Mouse (Mus musculus) frontal cortex, postnatal 14 days (tissue): ENCODE measurements around the gene Sema6c.
A peak's percentile ranks its signal among the peaks of the same experiment; 100 is the strongest.
"Not testable (repeated sequence)": the region's sequence is repeated elsewhere in the genome, so short reads cannot be mapped to it uniquely, and the experiment has no call there.

Experiments used
- DNase-seq, 2 experiments: peaks; one replicate each; pipeline ENCODE4 v3.0.0; 2022; ENCODE audit warnings: low spot score in 2 of 2

Gene Sema6c

DNA sequence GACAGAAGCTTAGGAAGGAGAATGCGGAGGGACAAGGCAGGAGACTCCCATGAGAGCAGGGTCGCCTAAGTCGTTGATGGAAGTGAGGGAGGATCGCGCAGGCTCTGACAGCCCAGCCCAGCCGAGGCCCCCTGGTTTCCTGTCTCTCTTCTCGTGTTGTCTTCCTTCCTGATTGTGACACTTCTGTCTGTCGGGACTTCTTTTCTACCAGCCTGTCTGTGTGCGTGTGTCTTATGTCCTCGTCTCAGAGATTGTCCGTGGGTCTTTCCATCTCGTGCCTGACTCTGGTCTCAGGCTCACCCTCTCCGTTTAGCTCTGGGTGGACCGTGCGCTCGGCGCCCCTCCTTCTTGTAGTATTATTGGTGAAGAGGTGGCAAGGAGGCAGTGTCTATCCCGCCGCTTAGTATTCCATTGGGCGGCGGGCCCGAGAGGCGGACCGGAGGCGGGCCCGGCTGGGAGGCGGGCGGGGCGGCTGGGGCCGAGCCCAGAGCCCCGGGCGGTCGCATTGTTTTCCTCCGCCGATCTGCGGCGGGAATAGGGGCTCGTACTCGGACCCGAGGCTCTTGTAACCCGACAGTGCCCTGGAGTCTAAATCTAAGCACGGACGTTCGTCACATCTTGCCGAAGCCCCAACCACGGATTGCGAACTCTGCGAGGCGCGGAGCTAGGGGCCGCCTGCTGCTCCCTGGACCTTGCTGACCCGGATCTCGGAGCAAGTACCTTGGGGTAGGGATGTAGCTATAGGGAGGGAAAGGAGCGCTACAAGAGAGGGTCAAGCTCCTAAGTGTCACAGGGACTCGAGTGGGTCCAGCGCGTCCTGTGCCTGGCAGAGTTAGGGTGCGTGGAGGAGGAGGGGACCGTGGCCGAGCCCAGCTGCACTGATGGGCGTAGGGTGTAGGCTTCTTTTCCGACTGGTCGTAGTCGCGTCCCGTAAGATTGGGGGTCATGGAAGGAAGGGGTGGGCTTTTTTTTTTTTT lies at the start of gene Sema6c:
TSS of gene Sema6c (plus strand) at position 471 of the 977 bp plus-strand sequence.
- peak; percentile 81 to 84 for DNase-seq

DNA sequence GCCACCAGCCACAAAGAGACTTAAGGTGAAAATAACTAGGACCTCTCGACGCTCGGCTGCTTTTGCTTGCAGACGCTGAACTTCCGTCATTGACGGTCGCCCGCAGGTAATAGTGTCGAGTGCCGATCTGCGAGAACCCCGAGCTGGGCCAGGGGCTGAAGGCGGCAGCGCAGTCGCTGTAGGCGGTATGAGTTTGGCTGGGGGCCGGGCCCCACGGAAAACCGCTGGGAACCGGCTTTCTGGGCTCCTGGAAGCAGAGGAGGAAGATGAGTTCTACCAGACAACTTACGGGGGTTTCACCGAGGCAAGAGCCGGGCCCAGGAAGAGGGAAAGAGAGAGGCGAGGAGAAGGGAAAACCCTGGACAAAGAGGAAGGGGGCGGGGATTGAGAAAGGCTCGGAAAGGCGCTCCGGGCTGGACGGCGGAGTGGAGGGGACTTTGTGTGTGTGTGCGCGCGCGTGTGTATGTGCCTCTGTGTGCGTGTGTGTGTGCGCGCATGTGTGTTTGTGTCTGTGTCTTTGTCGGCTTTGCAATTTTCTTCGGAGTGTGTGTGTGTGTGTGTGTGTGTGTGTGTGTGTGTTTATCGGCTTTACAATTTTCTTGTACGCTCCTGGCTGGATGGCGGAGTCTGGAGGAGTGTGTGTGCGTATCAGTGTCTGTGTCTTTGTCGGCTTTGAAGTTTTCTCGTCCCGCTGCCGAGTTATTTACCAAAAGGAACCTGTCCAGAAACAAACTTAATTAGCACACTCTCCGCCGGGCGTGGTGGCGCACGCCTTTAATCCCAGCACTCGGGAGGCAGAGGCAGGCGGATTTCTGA lies 49.1 kb upstream of the Sema6c start, which contains the start of gene Vps72:
TSS of gene Vps72 (plus strand) at position 112 of the 816 bp plus-strand sequence.
- peak; percentile 83 to 87 for DNase-seq

DNA sequence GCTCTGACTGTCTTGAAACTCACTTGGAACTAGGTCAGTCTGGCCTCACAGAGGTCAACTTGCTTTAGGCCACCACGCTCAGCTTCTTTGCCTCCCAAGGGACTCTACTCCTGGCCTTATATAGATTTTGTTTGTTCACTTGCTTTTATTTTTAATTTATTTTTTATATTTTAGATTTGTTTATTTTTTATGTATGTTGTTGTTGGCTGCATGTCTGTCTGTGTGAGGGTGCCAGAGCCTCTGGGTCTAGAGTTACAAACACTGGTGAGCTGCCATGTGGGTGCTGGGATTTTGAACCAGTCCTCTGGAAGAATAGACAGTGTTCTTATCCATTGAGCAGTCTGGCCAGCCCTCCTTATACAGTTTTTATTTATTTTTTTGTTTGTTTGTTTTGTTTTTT lies 47.5 kb upstream of the Sema6c start:
- no peak for DNase-seq

DNA sequence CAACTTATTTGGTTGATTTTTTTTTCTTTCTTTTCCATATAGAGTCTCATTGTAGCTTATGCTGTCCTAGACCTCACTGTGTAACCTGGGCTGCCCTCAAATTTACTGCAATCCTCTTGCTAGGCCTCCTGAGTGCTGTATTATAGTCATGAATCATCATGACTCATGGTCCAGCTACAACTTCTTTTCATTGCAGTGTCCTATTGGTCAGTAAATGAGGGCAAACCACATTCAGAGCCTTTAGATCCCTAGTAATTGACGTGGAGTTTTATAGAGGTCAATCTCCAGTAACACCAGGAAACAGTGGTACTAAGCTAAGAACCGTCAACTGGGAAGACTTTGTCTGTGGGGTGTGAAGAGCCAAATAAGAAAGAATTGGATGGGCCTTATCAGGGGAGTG lies 42.5 kb upstream of the Sema6c start:
- DNase-seq, result no peak

DNA sequence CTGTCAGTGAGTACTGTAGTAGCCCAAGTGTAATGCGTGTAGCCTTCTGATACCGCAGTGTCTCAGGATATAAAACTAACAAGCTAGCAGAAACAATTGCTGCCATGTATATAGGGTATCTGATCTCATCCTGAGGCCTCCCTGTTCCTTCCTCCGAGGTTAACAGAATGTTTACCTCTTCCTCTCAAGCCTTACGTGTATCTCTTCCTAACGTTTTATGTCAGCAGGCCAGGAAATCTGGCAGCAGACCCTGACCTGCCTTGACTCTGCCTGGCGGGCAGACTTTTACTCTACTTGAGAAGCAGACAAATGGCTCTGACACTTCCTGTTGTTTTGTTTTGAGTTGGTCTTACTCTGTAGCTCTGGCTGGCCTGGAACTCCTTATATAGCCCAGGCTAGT lies 38.7 kb upstream of the Sema6c start:
- no peak for DNase-seq

DNA sequence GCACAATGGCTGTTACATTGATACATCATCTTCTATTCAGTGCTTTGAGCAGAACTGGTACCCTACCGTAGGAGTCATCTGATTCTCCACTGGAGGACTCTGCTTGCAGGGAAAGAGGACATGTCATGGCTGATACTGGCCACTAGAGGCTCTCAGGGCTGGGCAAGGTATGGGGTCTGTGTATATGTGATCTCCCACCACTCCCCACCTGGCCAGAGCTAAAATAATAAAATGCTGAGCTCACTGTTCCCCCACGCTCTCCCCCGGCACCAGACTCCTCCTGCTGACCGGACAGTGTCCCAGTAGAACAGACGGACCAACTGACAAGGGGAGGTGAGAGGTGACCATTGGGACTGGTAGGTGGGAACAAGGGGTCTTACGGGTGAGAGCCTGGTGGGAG lies 36.0 kb upstream of the Sema6c start, which contains the start of gene Tmod4:
TSS of gene Tmod4 (plus strand) at position 231 of the 400 bp plus-strand sequence.
- DNase-seq, result no peak

DNA sequence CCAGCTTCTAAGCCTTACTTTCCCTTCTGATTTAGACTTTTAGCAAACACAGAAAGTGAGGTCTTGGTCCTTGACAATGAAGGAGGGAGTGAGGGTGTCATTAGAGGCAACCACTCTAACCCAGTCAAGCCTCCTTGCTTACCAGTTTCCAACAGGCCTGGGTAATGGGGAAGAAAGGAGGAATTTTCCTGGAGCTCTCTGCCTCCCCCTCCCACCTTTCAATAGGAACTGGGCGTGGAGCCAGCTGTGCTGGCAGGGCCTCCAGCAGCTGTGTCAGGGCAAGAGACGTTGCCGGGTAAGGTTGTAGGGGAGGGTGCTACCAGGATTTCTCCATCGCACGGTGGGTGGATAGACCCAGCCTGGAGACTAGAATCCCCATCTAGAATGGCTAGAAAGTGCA lies 35.3 kb upstream of the Sema6c start:
- no peak for DNase-seq

DNA sequence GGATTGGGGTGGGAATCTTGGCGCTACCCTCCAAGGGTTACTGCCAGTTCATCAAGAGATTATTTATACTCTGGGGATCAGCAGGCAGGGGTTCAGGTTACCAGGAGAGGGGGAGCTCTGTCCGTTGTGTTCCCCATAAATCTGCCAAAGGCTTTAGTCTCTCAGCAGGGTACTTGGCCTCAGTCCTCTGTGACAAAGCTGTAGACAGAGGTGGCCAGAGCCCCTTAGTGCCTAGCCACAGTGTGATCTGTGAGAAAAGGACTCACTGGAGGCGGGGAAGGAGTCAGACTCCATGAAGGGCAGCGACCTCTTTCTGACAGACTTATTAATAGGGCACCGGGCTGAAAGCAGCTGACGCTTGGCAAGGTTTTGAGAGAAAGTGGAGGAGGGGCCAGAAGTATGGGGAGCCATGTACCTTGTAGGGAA lies 31.0 kb upstream of the Sema6c start:
- DNase-seq, result no peak

DNA sequence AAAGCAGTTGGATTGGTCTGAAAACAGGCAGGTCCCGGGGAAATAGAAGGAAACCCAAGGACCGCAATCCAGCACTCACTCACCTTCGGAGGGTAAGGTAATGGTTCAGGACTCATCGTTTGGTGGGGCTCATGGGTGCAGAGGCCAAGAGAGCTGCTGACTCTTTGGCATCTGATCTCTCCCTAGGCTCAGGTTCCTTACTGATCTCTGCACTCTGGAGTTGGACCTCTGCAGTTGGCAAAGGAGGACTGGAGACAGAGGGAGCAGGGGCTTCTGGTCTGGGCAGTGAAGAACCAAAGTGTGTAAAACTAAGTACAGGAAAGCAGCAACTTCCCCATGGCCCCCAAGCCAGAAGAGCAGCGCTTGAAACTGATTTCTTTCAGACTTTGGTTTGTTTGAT lies 30.2 kb upstream of the Sema6c start:
- no peak for DNase-seq

DNA sequence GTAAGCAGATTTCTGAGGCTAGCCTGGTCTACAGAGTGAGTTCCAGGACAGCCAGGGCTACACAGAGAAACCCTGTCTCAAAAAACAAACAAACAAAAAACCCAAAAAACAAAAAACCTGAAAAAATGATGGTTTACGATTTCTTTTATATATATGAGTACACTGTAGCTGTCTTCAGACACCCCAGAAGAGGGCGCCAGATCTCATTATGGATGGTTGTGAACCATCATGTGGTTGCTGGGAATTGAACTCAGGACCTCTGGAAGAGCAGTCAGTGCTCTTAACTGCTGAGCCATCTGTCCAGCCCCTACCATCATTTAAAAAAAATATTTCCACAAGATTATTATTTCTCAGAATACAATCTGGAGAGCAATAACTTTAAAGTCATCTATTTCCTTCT lies 27.9 kb upstream of the Sema6c start:
- not testable (repeated sequence) for DNase-seq

DNA sequence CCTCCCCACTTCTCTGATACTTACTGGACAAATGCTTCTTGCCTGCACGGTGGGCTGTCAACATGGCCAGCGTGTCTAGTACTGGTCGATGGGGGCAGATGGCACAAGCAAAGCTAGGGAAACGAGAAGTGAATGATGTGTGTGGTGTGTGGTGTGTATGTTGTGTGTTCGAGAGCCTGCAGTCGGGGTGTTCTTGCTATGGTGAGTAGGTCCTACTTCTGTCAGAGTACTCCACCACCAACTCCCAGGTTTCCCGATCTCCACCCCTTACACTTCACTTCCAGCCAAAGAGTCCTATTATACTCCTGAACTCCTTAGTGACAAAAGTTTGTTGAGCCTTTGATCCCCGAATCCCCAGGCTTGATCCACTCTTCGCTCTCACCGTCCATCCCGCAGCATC lies 27.1 kb upstream of the Sema6c start:
- DNase-seq, result no peak

DNA sequence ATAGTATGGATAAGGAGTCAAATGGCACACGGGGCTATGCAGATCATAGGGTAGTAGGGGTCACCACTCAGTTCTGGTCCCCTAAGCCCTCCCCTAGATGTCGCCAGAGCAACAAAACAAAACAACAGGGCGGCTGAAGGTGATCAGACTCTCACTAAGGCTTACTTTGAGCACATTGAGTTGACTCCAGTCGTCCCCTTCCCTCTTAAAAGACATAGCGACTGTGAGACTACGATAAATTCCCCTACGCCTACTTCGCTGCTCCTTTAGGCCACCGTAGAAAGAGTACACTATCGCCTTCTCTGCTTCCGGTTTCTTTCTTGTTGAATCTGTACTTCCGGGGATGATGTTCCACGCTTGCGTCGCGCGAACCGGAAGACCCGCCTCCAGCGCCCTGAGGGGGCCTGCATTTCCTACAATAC lies 26.6 kb upstream of the Sema6c start, which contains the start of the genes Scnm1 and Lysmd1:
TSS of gene Scnm1 (minus strand) at position 332 of the 422 bp plus-strand sequence.
TSS of gene Lysmd1 (plus strand) at position 409 of the 422 bp plus-strand sequence.
- DNase-seq, result peak; percentile 83 to 91

DNA sequence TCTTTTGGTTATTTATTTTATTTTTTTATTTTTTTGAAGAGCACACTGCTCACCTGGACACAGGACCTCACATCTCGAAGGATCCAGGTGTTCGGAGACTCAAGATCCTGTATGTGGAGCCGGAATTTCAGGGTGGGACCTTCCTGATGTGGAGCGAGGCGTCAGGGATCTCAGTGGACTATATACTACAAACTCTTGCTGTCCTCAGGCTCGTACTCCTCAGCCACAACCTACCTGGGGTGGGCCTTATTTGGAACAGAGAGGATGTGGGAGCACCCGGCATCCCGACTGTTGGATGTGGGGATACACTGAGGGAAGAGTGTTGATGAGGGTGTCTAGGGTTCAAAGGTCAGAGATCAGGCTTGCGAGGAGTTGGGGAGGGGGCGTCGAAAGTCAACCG lies 26.1 kb upstream of the Sema6c start:
- DNase-seq, result not testable (repeated sequence)

DNA sequence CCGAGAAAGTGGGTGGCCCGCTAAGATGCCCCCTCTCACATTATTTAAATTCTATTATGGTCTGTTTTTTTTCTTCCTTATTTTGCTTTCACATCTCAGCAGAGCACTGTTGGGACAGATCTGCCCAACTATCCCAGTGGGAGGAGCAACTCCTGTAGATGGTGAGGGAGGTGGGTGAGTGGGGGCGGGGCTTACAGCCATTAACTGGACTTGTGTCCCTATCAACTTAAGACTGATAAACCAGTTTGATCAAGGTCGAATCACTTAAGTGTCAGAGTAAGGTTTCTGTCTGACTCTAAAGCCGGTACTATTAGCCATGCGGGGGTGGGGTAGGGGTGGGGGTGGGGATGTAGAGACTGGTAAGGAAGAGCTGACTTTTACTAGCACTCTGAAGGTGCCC lies 25.2 kb upstream of the Sema6c start:
- DNase-seq, result peak in 1 of 2 experiments; percentile 34

DNA sequence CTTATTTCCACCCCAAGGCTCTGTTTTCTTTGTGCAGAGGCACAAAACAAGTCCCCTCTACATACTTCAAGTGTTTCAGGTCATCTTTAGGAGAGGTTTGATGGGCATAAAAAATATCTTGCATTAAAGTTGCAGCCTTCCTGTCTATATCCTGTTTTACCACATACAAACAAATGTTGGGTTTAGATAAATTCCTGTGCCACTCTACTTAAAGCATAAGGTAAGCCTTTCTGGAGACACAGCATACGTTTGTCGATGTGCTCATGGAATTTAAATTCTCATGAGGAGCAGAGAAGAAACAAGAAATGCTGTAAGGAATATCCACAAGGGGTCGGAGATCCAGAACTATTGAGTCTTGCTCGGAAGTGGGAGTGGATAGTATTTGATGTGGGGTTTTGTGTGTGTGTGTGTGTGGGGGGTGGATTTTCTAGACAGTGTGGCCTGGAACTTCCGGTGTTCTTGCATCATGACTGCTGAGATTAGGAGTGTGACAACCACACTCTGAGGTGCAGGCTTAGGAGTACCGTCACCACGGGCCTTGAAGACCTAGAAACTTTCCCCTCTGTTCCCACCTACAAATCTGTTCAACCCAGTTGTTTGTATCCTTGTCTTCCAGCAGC lies 24.7 kb upstream of the Sema6c start:
- DNase-seq, result no peak

DNA sequence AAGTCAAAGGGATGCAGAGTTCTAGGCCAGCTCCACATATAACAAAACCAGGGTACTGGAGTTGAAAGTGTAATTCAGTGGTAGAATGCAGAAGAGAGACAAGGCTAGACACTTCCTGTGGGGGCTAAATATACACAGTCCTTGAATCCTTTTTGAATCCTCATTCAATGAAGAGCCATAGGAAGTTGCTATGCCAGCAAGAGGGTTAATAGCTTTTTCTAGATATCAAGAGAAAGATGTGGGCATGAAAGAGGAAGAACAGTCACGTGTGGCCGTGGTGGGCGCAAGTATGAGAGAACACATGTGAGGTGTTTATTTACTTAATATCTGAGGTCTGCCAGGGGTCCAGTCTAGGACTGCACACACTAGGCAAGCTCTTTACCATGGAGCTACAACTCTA lies 23.9 kb upstream of the Sema6c start:
- DNase-seq, result no peak

DNA sequence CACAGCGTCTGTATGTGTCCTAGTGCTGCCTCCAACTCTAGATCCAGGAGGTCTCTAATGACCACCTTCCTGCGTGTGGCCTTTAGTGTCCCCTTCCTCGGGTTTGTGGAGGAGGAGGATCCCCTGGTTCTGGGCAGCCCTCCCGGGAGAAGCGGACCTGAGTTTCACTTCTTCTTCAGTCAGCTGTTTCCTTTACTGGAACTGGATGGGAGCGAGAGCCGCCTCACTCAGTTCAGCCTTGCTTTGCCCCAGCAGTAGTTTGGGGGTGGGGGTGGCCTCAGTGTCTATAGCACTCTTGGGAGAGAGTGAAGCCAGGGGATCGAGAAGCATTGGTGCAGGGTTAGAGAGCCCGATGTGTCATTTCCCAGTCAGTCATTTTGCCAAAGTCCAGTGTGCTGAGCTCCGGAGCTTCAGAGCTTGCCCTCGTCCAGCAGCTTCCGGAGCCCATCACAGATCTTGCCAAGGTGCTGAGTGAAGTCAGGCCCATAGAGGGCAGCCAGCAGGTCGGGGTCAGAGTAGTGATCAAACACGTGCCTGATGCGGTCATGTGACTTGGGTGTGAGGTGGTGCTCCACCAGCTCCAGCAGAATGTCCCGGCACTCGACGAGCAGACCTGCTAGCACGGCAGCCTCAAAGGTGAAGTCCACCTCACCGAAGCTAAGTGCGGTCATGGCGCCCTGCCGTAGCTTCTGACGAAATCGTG lies 20.5 kb upstream of the Sema6c start:
- no peak for DNase-seq

DNA sequence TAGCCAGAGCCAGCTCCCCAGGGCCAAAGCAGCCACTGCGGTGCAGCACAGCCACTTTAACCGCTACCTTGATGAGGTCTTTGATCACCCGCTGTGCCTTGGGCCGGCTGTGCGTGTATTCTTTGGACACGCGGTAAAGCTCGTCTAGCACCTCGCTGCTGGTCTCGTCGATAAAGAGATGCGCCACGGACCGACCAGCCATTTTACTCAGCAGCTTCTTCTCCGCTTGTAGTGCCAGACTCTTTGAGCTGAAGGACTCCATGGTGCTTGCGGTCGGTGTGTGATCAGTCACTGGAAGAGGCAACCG lies 20.0 kb upstream of the Sema6c start:
- no peak for DNase-seq

DNA sequence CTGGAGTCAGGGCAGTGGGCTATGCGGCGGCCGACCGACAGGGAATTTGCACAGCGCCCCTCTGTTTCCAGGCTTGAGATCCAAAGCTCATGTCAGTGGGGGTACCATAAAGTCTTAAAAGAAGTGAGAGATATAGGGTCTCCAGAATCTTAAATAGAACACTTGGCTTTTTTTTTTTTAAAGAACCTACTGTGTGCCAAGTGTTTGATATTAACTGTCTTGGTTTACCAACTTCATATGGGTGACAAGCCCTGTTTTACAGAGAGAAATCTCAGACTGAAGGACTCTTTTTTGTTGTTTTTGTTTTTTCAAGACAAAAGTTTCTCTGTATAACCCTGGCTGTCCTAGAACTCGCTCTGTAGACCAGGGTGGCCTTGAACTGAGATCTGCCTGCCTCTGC lies 19.5 kb upstream of the Sema6c start:
- DNase-seq, result no peak

DNA sequence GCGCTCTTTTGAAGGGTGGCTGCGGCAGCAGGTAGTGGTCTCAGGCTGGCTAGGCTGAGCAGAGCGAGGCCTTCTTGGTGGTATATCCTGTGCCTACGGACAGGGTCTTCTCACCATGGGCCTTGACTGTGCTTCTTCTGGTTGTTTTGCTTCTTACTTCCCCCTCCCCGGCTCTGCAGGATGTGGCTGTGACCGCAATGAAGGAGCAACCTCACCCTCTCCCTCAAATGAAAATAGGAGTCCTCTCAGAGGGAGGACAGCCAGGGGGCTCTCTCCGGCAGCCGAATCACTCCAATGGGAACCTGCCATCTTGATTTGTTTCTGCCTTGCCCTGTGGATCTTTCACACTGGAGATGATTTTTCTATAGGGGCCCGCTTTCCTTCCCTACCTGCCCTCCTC lies 18.8 kb upstream of the Sema6c start:
- no peak for DNase-seq

DNA sequence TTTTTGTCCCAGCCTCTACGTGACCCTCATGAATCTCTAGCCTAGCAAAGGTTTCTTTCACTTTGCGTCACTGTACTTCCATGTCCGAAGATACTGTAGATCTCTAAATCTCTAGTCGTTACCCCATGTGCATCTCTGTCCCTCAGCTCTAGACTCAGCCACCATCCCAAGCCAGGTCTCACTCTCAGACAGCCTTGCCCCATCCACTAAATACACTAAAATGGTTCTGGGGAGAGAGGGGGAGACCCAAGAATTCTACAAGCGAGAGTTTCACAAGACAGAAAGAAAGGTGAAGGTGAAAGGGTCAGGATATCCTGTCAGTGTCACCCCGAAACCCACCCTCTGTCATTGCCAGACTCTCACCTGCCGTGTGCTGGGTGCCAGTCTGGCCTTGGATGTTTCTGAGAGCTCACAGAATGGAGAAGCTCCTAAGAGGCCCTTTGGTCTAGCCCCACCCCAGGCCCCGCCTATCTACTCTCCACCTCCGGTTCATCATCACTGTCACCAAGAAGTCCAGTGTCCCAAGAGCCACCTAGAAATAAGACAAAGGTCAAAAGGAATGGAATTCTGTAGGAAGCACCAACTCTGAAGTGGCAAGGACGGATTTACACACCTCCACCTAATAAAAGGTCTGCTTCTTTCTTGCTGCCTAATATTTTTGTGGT lies 18.2 kb upstream of the Sema6c start, which contains the start of gene Tnfaip8l2:
TSS of gene Tnfaip8l2 (minus strand) at position 409 of the 665 bp plus-strand sequence.
- DNase-seq, result no peak
